Mouse (Mus musculus) testis, postnatal 14 days (tissue): ENCODE measurements around the gene Ngfr.

Experiments used
- DNase-seq: peaks from one replicate; pipeline ENCODE4 v3.0.0; 2021; ENCODE audit warnings: low spot score

The Ngfr gene

GRCm38 (mm10) chr11:95520456-95521072 lies 67.0 kb downstream of the Ngfr start:
- DNase-seq: peak; percentile 83

GRCm38 (mm10) chr11:95519996-95520395 lies 67.5 kb downstream of the Ngfr start:
- DNase-seq: no peak

- DNase-seq: no peak
Observed at GRCm38 (mm10) chr11:95519299-95519698, 68.2 kb downstream of the Ngfr start.
